Mouse (Mus musculus): ENCODE measurements around the gene Izumo4. TPM values are rescaled to one million over a fixed set of nuclear protein-coding genes. Genes with fewer than 3 reads are reported as not detected.
A peak's percentile ranks its signal among the peaks of the same experiment; 100 is the strongest.

Izumo4 gene
- polyA plus RNA-seq, 1 experiment from 2014 or later: 15.5 TPM

DNA sequence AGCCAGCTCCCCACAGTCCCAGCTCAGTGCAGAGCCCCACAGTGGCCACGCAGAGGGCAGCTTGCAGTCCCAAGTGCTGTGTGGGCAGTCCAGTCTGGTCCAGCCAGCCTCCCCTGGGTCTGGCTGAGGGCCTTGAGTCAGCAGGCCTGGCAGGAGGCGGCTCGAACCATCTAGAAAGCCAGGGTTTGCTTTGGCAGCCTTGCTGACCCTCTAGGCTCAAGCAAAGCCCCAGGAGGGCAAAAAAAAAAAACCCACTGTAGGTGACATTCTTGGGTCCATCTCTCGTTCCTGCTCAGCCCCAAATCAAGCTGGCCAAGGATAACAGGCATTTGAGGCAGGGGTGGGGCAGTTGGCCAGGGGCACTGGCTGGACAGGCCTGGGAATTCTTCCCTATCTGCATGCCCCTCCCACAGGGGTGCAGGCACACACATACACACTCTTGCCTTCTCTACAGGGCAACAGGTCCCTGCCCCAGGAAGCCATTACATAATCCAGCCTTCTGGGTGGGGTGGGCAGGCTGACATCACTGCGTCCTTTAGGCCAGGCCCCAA is 27.7 kb upstream of the Izumo4 start:
- Histone ChIP-seq H3K36me3 (ENCODE audit: control insufficient read depth, insufficient read depth, low read length) (peaks cover 39% of the 10 kb centered on the region), H3K4me3 (ENCODE audit: low read depth, low read length) (peak overlapping the region; percentile 73), H3K27me3 (replicated peaks; ENCODE audit: control insufficient read depth, insufficient read depth, low read length) (no peaks in the 10 kb centered on the region), H3K27ac (ENCODE audit: low read depth) (no peak overlapping the region), H3K4me2 (ENCODE audit: low read length) (peak overlapping the region; percentile 89), H3K9ac (ENCODE audit: low read length) (peak overlapping the region; percentile 91; the same call in 1 of the 2 replicates), H3K9me3 (ENCODE audit: control insufficient read depth, low read length) (no peaks in the 10 kb centered on the region), H3K4me1 (replicated peaks; ENCODE audit: control insufficient read depth, insufficient read depth, low read length) (peaks cover 43% of the 10 kb centered on the region)
- DNase-seq (ENCODE audit: low spot score) (no peak), ATAC-seq (replicated peaks; ENCODE audit: low FRiP score, low TSS enrichment, low read depth) (no peak)
- WGBS: 54% methylated on average over 5 of the region's 5 CpGs

DNA sequence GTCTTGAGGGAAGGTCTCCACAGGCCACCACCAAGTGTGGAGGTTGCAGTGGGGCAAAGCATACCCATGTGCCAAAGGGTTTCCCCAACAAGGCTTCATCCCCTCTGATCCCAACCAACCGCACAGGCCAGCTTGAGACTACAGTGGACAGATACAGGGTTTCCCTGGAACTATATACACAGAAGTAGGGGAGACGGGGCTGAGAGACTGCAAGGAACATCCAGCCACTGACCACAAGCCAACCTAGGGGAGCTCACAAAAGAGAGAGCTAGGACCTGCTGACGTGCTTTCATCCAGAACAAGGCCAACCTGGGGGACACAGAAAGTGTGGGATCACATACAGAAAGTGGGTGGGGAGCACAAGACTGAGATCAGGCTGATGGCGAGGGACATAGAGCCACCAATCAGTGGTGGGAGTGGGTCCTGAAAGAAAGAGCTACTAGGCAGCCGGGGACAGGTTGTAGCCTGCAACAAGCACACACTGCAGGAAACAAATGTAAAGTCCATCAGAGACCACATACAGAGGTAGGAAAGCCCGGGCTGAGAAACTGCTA is 27.1 kb upstream of the Izumo4 start:
- H3K36me3 ChIP-seq (ENCODE audit: control insufficient read depth, insufficient read depth, low read length): peaks cover 32% of the 10 kb centered on the region
- peak overlapping the region; percentile 52 for H3K27ac ChIP-seq (ENCODE audit: low read depth)
- H3K9ac ChIP-seq (ENCODE audit: low read length): peak overlapping the region; percentile 91
- DNase-seq (ENCODE audit: low spot score) (peak; percentile 67), ATAC-seq (replicated peaks; ENCODE audit: low FRiP score, low TSS enrichment, low read depth) (no peak)
- no peaks in the 10 kb centered on the region for H3K9me3 ChIP-seq (ENCODE audit: control insufficient read depth, low read length)
- H3K4me2 ChIP-seq (ENCODE audit: low read length): peak overlapping the region; percentile 89
- peaks cover 43% of the 10 kb centered on the region for H3K4me1 ChIP-seq (replicated peaks; ENCODE audit: control insufficient read depth, insufficient read depth, low read length)
- peak overlapping the region; percentile 73 for H3K4me3 ChIP-seq (ENCODE audit: low read depth, low read length)
- 12% methylated on average over 6 of the region's 6 CpGs for WGBS
- no peaks in the 10 kb centered on the region for H3K27me3 ChIP-seq (replicated peaks; ENCODE audit: control insufficient read depth, insufficient read depth, low read length)

DNA sequence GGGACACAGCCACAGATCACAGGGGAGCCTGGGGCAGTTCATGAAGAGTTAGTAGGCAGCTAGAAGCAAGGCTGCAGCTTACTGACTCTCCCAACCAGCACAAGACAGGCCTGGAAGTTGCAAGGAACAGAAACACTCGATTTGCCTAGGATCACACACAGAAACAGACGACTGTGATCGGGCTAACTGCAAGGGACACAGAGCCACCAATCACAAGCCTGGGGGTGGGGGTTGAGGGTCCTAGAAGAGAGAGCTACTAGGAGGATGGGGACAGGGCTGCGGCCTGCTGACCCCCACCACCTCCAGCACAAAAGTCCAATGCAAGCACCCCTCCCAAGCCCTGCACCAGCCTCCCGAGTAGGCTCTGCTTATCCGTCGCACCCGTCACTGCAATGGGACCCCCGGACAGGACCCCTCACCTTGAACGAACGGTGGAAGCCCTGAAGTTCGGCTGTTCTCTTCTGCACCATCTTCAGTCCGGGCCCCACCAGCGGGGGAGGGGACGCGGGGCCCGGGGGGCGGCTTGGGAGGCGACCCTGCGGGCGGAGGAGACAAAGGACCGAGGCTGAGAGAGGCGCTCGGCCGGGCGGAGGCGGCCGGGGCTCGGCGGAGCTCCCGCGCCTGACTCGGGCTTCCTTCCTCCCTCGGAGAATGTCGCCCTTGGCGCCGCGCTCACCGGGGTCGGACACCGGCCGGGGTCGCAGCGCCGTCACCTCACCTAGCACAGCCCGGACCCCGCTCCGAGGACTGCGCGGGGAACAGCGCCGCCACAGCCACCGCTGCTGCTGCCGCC is 26.4 kb upstream of the Izumo4 start:
- peak overlapping the region; percentile 89 for H3K4me2 ChIP-seq (ENCODE audit: low read length)
- peak; percentile 72 for DNase-seq (ENCODE audit: low spot score)
- no peaks in the 10 kb centered on the region for H3K9me3 ChIP-seq (ENCODE audit: control insufficient read depth, low read length)
- 0% methylated on average over 51 of the region's 54 CpGs for WGBS
- H3K9ac ChIP-seq (ENCODE audit: low read length): peak overlapping the region; percentile 91
- H3K27ac ChIP-seq (ENCODE audit: low read depth): peak overlapping the region; percentile 66; the same call in 1 of the 2 replicates
- H3K27me3 ChIP-seq (replicated peaks; ENCODE audit: control insufficient read depth, insufficient read depth, low read length): no peaks in the 10 kb centered on the region
- ATAC-seq (replicated peaks; ENCODE audit: low FRiP score, low TSS enrichment, low read depth): 0 out of 2 replicates have a peak, but pooled peaks have one; percentile 2
- H3K36me3 ChIP-seq (ENCODE audit: control insufficient read depth, insufficient read depth, low read length): peaks cover 25% of the 10 kb centered on the region
- H3K4me1 ChIP-seq (replicated peaks; ENCODE audit: control insufficient read depth, insufficient read depth, low read length): peaks cover 43% of the 10 kb centered on the region
- peak overlapping the region; percentile 73 for H3K4me3 ChIP-seq (ENCODE audit: low read depth, low read length)

DNA sequence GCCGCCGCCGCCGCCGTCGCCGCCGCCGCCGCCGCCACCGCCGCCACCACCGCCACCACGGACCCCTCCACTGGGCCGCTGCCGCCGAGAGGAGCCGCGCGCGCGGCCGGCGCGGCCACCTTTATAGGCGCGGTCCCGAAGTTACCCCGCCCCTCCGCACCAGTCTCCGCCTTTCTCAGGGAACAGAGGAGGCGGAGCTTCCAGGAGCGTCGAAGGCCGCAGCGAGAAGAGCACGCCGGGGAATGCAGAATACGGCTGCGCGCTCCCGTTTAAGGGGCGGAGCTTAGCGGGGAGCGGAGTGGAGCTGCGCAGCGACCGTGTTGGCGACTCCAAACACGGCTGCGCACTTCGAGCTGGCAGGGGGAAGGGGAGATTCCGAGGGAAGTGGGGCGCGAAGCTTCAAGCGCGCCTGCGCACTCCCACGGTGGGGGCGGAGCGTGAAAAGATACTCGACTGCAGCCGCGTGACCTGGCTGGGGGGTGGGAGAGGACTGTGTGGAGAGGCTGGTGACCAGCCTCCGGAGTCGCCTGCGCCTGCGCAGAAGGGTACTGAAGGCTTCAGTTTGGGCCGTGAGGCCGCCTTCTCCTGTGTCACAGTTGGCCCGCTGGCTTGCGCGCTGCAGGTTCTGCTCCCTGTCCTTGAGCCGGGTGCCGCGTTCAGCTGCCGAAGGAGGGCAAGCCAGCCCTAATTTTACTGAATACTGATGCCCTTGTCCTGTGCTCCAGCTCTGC is 25.6 kb upstream of the Izumo4 start:
- WGBS: under 1% methylated on average over 74 of the region's 78 CpGs
- Histone ChIP-seq H3K27ac (ENCODE audit: low read depth) (peak overlapping the region; percentile 97), H3K4me3 (ENCODE audit: low read depth, low read length) (peak overlapping the region; percentile 73), H3K4me2 (ENCODE audit: low read length) (peak overlapping the region; percentile 89), H3K36me3 (ENCODE audit: control insufficient read depth, insufficient read depth, low read length) (peaks cover 18% of the 10 kb centered on the region), H3K9me3 (ENCODE audit: control insufficient read depth, low read length) (no peaks in the 10 kb centered on the region), H3K9ac (ENCODE audit: low read length) (peak overlapping the region; percentile 91), H3K27me3 (replicated peaks; ENCODE audit: control insufficient read depth, insufficient read depth, low read length) (no peaks in the 10 kb centered on the region), H3K4me1 (replicated peaks; ENCODE audit: control insufficient read depth, insufficient read depth, low read length) (peaks cover 43% of the 10 kb centered on the region)
- peak; percentile 98 for DNase-seq (ENCODE audit: low spot score)
- peak; percentile 89 for ATAC-seq (replicated peaks; ENCODE audit: low FRiP score, low TSS enrichment, low read depth)

DNA sequence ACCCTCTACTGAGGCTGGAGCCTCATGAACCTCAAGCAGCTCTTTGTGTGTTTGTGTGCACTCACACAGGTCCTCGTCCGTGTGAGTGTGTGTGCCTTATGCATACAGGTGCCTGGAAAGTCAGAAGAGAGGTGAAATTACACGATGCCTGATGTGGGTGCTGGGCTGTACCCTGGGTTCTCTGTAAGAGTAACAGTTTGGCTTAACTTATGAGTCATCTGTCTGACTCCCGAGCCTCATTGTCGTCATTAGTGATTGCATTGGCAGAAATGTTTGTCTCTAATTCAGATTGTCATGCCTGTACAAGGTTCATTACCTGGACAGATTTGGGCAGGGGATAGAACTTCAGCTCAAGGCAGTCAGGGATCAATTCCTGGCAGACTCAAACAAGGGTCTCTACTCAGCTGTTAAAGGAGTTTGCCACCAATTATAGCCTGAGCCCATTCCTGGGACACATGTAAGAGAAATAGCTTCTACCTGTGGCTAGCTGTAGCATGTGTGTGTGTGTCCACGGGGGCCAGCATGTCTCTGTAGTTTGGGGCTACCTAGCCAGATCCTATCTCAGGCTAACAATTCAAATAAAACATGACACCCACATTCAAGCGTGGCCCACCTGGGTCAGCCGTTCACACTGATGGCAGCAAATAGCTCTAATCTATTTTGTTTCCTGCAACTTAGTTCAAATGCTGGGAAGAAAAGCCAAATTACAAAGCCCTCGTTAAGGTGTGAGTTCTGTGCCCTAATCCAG is 24.7 kb upstream of the Izumo4 start:
- 29% methylated on average over 9 of the region's 9 CpGs for WGBS
- Histone ChIP-seq H3K27ac (ENCODE audit: low read depth) (peak overlapping the region; percentile 97), H3K27me3 (replicated peaks; ENCODE audit: control insufficient read depth, insufficient read depth, low read length) (no peaks in the 10 kb centered on the region), H3K4me3 (ENCODE audit: low read depth, low read length) (peak overlapping the region; percentile 73), H3K36me3 (ENCODE audit: control insufficient read depth, insufficient read depth, low read length) (peaks cover 10% of the 10 kb centered on the region; the same call in 1 of the 2 replicates), H3K9me3 (ENCODE audit: control insufficient read depth, low read length) (no peaks in the 10 kb centered on the region), H3K4me2 (ENCODE audit: low read length) (peak overlapping the region; percentile 87), H3K4me1 (replicated peaks; ENCODE audit: control insufficient read depth, insufficient read depth, low read length) (peaks cover 43% of the 10 kb centered on the region), H3K9ac (ENCODE audit: low read length) (peak overlapping the region; percentile 54)
- ATAC-seq (replicated peaks; ENCODE audit: low FRiP score, low TSS enrichment, low read depth) (no peak), DNase-seq (ENCODE audit: low spot score) (no peak)

DNA sequence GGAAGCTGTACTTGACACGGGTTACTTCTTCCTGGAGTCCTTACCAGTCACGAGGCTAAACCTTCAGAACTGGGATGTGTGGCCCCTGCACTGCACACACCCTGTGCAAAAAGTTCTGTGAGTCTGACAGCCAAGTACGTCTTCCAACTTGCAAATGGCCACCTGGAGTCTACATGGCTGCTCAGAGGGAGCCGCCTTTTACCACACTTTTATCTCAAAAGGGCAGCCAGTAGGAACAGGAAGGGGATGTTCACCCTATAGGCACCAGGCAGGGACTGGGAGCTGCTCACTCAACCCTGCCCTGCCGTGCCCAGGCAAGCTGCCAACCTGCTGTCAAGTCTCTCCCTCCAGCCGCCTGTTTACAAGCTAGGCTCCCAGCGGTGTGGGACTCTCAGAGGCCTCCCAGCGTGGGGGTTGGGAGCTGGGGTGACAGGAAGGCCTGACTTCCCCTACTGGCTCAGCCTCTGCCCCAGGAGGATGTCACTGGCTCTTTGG is 24.0 kb upstream of the Izumo4 start, which contains the start of gene Mknk2:
Gene Mknk2, minus strand, starts transcription at position 171 of the 495 bp plus-strand sequence.
- H3K27ac ChIP-seq (ENCODE audit: low read depth): peak within 1 kb of the TSS; percentile 97
- no peaks in the 10 kb centered on the region for H3K9me3 ChIP-seq (ENCODE audit: control insufficient read depth, low read length)
- 13% methylated on average over 8 of the region's 8 CpGs for WGBS
- DNase-seq (ENCODE audit: low spot score) (peak; percentile 69), ATAC-seq (replicated peaks; ENCODE audit: low FRiP score, low TSS enrichment, low read depth) (no peak)
- no peaks in the 10 kb centered on the region for H3K27me3 ChIP-seq (replicated peaks; ENCODE audit: control insufficient read depth, insufficient read depth, low read length)
- 0 out of 2 replicates have a peak, but pooled peaks cover 3% of the 10 kb centered on the region for H3K36me3 ChIP-seq (ENCODE audit: control insufficient read depth, insufficient read depth, low read length)
- peak within 1 kb of the TSS; percentile 87 for H3K4me2 ChIP-seq (ENCODE audit: low read length)
- peak within 1 kb of the TSS; percentile 54 for H3K9ac ChIP-seq (ENCODE audit: low read length)
- peaks cover 43% of the 10 kb centered on the region for H3K4me1 ChIP-seq (replicated peaks; ENCODE audit: control insufficient read depth, insufficient read depth, low read length)
- H3K4me3 ChIP-seq (ENCODE audit: low read depth, low read length): peak within 1 kb of the TSS; percentile 73

DNA sequence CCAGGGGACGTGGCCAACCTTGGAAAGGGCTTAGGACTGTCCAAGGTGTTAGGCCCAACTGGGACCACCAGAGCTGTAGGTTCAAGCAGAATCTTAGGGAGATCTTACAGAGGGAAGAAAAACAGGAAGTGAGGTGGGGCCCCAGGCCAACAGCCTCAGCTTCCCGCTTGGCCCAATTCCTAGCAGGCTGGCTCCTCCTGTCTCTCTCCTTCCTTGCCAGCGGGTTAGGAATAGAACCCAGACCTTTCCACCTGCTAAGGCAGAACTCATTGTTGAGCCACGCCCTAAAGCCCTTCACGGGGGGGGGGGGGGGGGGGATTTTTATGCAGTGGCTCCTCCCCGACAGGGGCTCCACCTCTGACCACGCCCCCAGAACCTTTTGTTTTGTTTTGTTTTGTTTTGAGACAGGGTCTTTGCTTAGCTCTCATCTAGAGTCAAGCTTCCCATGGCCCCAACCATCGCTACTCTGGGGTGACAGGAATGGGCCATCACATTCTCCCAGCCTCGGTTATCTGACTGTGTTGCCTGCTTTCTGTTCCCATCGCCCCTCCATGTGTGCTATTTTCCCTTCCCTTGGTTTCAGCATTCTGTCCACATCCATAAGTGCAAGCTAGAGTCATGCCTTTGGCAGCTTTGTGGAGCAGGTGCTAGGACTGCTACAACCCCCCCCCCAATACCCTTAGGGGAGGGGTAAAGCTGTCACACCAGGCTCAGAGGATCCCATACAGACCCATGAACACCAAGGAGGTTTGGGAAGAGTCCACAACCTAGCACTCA is 23.2 kb upstream of the Izumo4 start:
- Histone ChIP-seq H3K27ac (ENCODE audit: low read depth) (peak overlapping the region; percentile 97), H3K27me3 (replicated peaks; ENCODE audit: control insufficient read depth, insufficient read depth, low read length) (no peaks in the 10 kb centered on the region), H3K9ac (ENCODE audit: low read length) (no peak overlapping the region), H3K9me3 (ENCODE audit: control insufficient read depth, low read length) (no peaks in the 10 kb centered on the region), H3K36me3 (ENCODE audit: control insufficient read depth, insufficient read depth, low read length) (no peaks in the 10 kb centered on the region), H3K4me3 (ENCODE audit: low read depth, low read length) (no peak overlapping the region), H3K4me2 (ENCODE audit: low read length) (peak overlapping the region; percentile 87), H3K4me1 (replicated peaks; ENCODE audit: control insufficient read depth, insufficient read depth, low read length) (peaks cover 36% of the 10 kb centered on the region)
- no peak for DNase-seq (ENCODE audit: low spot score)
- 58% methylated on average over 10 of the region's 10 CpGs for WGBS
- ATAC-seq (replicated peaks; ENCODE audit: low FRiP score, low TSS enrichment, low read depth): no peak

Measured in intestine, embryonic 14.5 days (tissue).